Mouse (Mus musculus) thymus, adult 2 months (tissue): Measurements from ENCODE around the gene Cacybp.

ENCODE experiments used
- CTCF ChIP-seq: fragments of 200-500 bp; IDR thresholded peaks from 2 replicates; pipeline ENCODE4 v1.5.1; 2012; ENCODE audit warnings: mild to moderate bottlenecking, control low read depth, low read length, moderate library complexity, borderline replicate concordance; ENCODE audit not compliant: control insufficient read depth, poor library complexity, insufficient read depth; ENCODE audit errors: extremely low read depth
- POLR2A ChIP-seq: fragments of 200-500 bp; IDR thresholded peaks from 2 replicates; pipeline ENCODE4 v1.6.1; 2012; ENCODE audit warnings: mild to moderate bottlenecking, low read length, control low read depth, moderate library complexity; ENCODE audit not compliant: control insufficient read depth, poor library complexity, insufficient read depth; ENCODE audit errors: extremely low read depth

GRCm38 (mm10) chr1:160181216-160181615 is 31.5 kb downstream of the Cacybp start:
- TF ChIP-seq CTCF = no peak
- TF ChIP-seq POLR2A = no peak
